Mouse (Mus musculus) embryonic fibroblast, embryonic 13.5 days (primary cell): Measurements from ENCODE around the gene Gpr156. TPM values are rescaled to one million over a fixed set of nuclear protein-coding genes. Genes with fewer than 3 reads are reported as not detected.

Experiments
- H3K27ac ChIP-seq: 2 replicates; pipeline ENCODE4 v1.5.1; 2012; ENCODE audit warnings: low read length, control low read depth, inconsistent platforms; ENCODE audit not compliant: insufficient read depth
- H3K4me1 ChIP-seq: 2 replicates; pipeline ENCODE4 v1.6.1; 2011; ENCODE audit warnings: low read length; ENCODE audit not compliant: control insufficient read depth, insufficient read depth
- H3K4me3 ChIP-seq: 2 replicates; pipeline ENCODE4 v1.5.1; 2011; ENCODE audit warnings: mild to moderate bottlenecking, control low read depth, low read length; ENCODE audit not compliant: insufficient read depth
- CTCF ChIP-seq: IDR thresholded peaks from 2 replicates; pipeline ENCODE4 v1.5.1; 2011; ENCODE audit warnings: mild to moderate bottlenecking, control low read depth, low read length, moderate library complexity, borderline replicate concordance; ENCODE audit not compliant: insufficient read depth
- POLR2A ChIP-seq: IDR thresholded peaks from 2 replicates; pipeline ENCODE4 v1.6.1; 2011; ENCODE audit warnings: low read depth, mild to moderate bottlenecking, control low read depth, low read length, moderate library complexity
- polyA plus RNA-seq: library from polyadenylated mRNA; stranded (reverse); fragments of >200 nt; gene quantifications from 2 replicates; pipeline ENCODE4 v1.2.4, GENCODE M21; 2011; ENCODE audit warnings: low read depth; ENCODE audit not compliant: missing spikeins, insufficient read length

The Gpr156 gene
- polyA plus RNA-seq, 1 experiment = 0.30 TPM

GRCm38 (mm10) chr16:37879750-37880419, 36.4 kb upstream of the Gpr156 start:
- Histone ChIP-seq H3K27ac (no peak overlapping the region), H3K4me3 (no peak overlapping the region), H3K4me1 (peaks cover 8% of the 10 kb centered on the region)
- TF ChIP-seq CTCF = no peak
- TF ChIP-seq POLR2A = no peak

GRCm38 (mm10) chr16:37881168-37881567, 35.1 kb upstream of the Gpr156 start:
- TF ChIP-seq CTCF (no peak), POLR2A (no peak)
- peaks cover 8% of the 10 kb centered on the region for H3K4me1 ChIP-seq
- no peak overlapping the region for H3K4me3 ChIP-seq
- H3K27ac ChIP-seq = no peak overlapping the region

GRCm38 (mm10) chr16:37888986-37889385, 27.3 kb upstream of the Gpr156 start:
- no peak for TF ChIP-seq POLR2A
- TF ChIP-seq CTCF = no peak
- Histone ChIP-seq H3K4me3 (no peak overlapping the region), H3K27ac (no peak overlapping the region), H3K4me1 (peaks cover 5% of the 10 kb centered on the region)

GRCm38 (mm10) chr16:37892667-37893066, 23.6 kb upstream of the Gpr156 start:
- Histone ChIP-seq H3K4me3 (no peak overlapping the region), H3K27ac (no peak overlapping the region), H3K4me1 (peaks cover 6% of the 10 kb centered on the region)
- TF ChIP-seq POLR2A (no peak), CTCF (no peak)

GRCm38 (mm10) chr16:37893381-37893780, 22.9 kb upstream of the Gpr156 start:
- H3K27ac ChIP-seq = peak overlapping the region; percentile 42; the same call in 1 of the 2 replicates
- peaks cover 6% of the 10 kb centered on the region for H3K4me1 ChIP-seq
- H3K4me3 ChIP-seq = no peak overlapping the region
- TF ChIP-seq CTCF (no peak), POLR2A (no peak)

GRCm38 (mm10) chr16:37893942-37894341, 22.4 kb upstream of the Gpr156 start:
- Histone ChIP-seq H3K4me3 (no peak overlapping the region), H3K27ac (peak overlapping the region; percentile 15; the same call in 1 of the 2 replicates), H3K4me1 (peaks cover 6% of the 10 kb centered on the region)
- no peak for TF ChIP-seq POLR2A
- no peak for TF ChIP-seq CTCF

GRCm38 (mm10) chr16:37898790-37899189, 17.5 kb upstream of the Gpr156 start:
- no peak overlapping the region for H3K27ac ChIP-seq
- peaks cover 3% of the 10 kb centered on the region for H3K4me1 ChIP-seq
- TF ChIP-seq POLR2A (no peak), CTCF (no peak)
- H3K4me3 ChIP-seq = no peak overlapping the region

- no peak for TF ChIP-seq POLR2A
- TF ChIP-seq CTCF = no peak
- Histone ChIP-seq H3K27ac (no peak overlapping the region), H3K4me3 (no peak overlapping the region), H3K4me1 (no peaks in the 10 kb centered on the region)
These were observed 16.9 kb upstream of the Gpr156 start for GRCm38 (mm10) chr16:37899357-37899756.

- no peak overlapping the region for H3K27ac ChIP-seq
- H3K4me1 ChIP-seq = no peaks in the 10 kb centered on the region
- no peak overlapping the region for H3K4me3 ChIP-seq
- TF ChIP-seq CTCF = no peak
- TF ChIP-seq POLR2A = no peak
These were observed 15.0 kb upstream of the Gpr156 start for GRCm38 (mm10) chr16:37901318-37901717.

GRCm38 (mm10) chr16:37906456-37906855, 9.8 kb upstream of the Gpr156 start:
- Histone ChIP-seq H3K4me3 (no peak overlapping the region), H3K4me1 (no peaks in the 10 kb centered on the region), H3K27ac (no peak overlapping the region)
- no peak for TF ChIP-seq CTCF
- TF ChIP-seq POLR2A = no peak
